Mouse (Mus musculus) testis, adult 2 months (tissue): ENCODE results near the gene Psap.

Experiments used
- CTCF ChIP-seq: fragments of 200-500 bp; IDR thresholded peaks from 2 replicates; pipeline ENCODE4 v1.5.1; 2012; ENCODE audit warnings: low read depth, mild to moderate bottlenecking, inconsistent platforms, low read length, moderate library complexity; ENCODE audit not compliant: control insufficient read depth, insufficient read depth, insufficient replicate concordance
- POLR2A ChIP-seq: fragments of 200-500 bp; IDR thresholded peaks from 2 replicates; pipeline ENCODE4 v1.6.1; 2012; ENCODE audit warnings: low read depth, mild to moderate bottlenecking, inconsistent platforms, low read length, moderate library complexity; ENCODE audit not compliant: control insufficient read depth

GRCm38 (mm10) chr10:60350077-60350804, 72.8 kb downstream of the Psap start:
- TF ChIP-seq CTCF (no peak), POLR2A (no peak)
